Mouse (Mus musculus) midbrain, embryonic 12.5 days (tissue): Measurements from ENCODE around the gene Prss2. TPM values are rescaled to one million over a fixed set of nuclear protein-coding genes. Genes with fewer than 3 reads are reported as not detected.

Experiments
- ATAC-seq: fragments of 200-750 bp; cut with Nextera tagmentation; 2 replicates; pipeline ENCODE4 v1.8.0; 2017; ENCODE audit warnings: low read depth, moderate TSS enrichment, moderate library complexity; ENCODE audit not compliant: low FRiP score
- H3K27ac ChIP-seq: fragments of 300-500 bp; sonication (generic); replicated peaks from 2 replicates; pipeline ENCODE4 v1.5.1; 2016; ENCODE audit warnings: mild to moderate bottlenecking
- H3K27me3 ChIP-seq: fragments of 300-500 bp; sonication (generic); 2 replicates; pipeline ENCODE4 v1.6.1; 2016; ENCODE audit warnings: mild to moderate bottlenecking
- H3K36me3 ChIP-seq: fragments of 300-500 bp; sonication (generic); 2 replicates; pipeline ENCODE4 v1.6.1; 2016
- H3K4me1 ChIP-seq: fragments of 300-500 bp; sonication (generic); 2 replicates; pipeline ENCODE4 v1.6.1; 2016
- H3K4me2 ChIP-seq: fragments of 300-500 bp; sonication (generic); replicated peaks from 2 replicates; pipeline ENCODE4 v1.6.1; 2016; ENCODE audit warnings: mild to moderate bottlenecking, moderate library complexity
- H3K4me3 ChIP-seq: fragments of 300-500 bp; sonication (generic); 2 replicates; pipeline ENCODE4 v1.5.1; 2016; ENCODE audit warnings: mild to moderate bottlenecking
- H3K9ac ChIP-seq: fragments of 300-500 bp; sonication (generic); replicated peaks from 2 replicates; pipeline ENCODE4 v1.6.1; 2016; ENCODE audit warnings: mild to moderate bottlenecking, moderate library complexity
- H3K9me3 ChIP-seq: fragments of 300-500 bp; sonication (generic); 2 replicates; pipeline ENCODE4 v1.6.1; 2016; ENCODE audit warnings: mild to moderate bottlenecking
- WGBS: fragments of 180-500 bp; shearing (Covaris S2); methylation state at CpG from one replicate; pipeline ENCODE4 v1.1.7; 2016; 5-methylcytosine and 5-hydroxymethylcytosine counted together
- polyA plus RNA-seq: library from polyadenylated mRNA; unstranded; fragments of >200 nt; fragmentation: Nextera tagmentation; extraction: Ambion mirVana; gene quantifications from 2 replicates; pipeline ENCODE4 v1.2.1, GENCODE M21; 2016

Gene Prss2
- polyA plus RNA-seq, 1 experiment from 2014 or later, result not detected

DNA sequence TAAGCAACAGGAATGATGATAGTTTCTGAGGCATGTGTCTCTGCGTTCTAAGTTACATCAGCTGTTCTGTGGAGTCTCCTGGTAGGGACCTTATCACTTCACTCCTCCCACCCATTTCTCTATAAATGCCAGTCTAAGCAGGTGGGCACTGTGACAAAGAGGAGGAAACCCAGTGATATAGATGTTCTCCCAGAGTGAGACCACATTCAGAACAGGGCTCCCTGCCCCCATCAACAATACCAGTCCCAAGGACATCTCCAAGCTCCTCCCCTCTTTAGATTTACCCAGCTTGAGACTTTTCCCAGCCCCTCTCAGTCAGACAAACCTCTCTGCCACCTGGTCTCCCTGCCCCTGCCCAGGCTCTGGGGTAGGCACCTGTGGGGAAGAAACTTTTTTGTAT is 20.2 kb downstream of the Prss2 start:
- Histone ChIP-seq H3K27ac (no peak overlapping the region), H3K36me3 (no peaks in the 10 kb centered on the region), H3K4me3 (no peak overlapping the region), H3K9ac (no peak overlapping the region), H3K4me2 (no peak overlapping the region), H3K27me3 (peaks cover 14% of the 10 kb centered on the region), H3K4me1 (peaks cover 13% of the 10 kb centered on the region), H3K9me3 (no peaks in the 10 kb centered on the region)
- WGBS, result 77% methylated on average over 1 of the region's 1 CpGs
- ATAC-seq, result no peak

DNA sequence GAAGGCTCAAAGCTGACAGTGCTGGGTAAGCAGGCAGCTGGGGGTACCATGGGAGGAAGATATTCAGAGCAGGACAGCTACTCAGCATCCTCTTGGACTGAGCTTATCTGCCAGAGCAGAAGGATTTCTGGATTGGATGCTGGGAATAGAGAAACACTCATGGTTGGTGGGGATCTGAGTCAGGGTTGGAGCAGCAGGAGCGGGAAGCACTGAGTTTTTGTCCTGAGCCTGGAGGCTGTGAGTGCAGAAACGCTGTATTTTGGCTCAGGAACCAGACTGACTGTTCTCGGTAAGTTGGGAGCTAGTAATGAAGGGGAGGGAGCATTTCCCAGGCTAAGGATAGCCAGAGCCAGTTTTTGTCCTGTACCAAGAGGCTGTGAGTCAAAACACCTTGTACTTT is 21.4 kb downstream of the Prss2 start:
- Histone ChIP-seq H3K36me3 (no peaks in the 10 kb centered on the region), H3K4me2 (peak overlapping the region; percentile 57), H3K4me1 (peaks cover 13% of the 10 kb centered on the region), H3K27ac (no peak overlapping the region), H3K4me3 (peak overlapping the region; percentile 30), H3K27me3 (peaks cover 14% of the 10 kb centered on the region), H3K9ac (no peak overlapping the region), H3K9me3 (no peaks in the 10 kb centered on the region)
- ATAC-seq, result 0 out of 2 replicates have a peak, but pooled peaks have one; percentile 5
- WGBS, result 20% methylated on average over 3 of the region's 3 CpGs

DNA sequence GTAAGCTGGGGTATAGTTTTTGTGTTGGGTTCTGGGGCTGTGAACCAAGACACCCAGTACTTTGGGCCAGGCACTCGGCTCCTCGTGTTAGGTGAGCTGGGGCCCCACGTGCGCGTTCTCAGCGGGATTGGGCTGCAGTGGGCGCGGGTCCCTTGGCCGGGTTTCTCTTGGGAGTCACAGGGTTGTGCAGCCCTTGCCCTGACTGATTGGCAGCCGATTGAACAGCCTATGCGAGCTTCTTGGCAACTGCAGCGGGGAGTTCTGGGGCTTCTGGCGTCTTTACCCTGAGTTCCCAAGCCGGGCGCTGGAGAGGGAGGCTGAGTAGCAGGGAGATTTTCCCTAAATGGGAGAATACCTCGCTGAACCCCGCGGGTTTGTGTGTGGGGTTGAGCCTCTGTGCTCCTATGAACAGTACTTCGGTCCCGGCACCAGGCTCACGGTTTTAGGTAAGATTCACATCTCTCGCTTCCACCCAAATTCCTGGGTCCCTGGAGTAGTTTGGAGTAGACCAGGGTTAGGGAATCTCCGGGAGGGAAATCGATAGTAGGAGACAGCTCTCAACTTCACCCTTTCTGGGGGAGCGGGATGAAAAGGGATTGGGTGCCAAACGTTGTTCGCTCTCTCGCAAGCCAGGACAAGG is 21.9 kb downstream of the Prss2 start:
- no peak overlapping the region for H3K27ac ChIP-seq
- H3K9me3 ChIP-seq, result no peaks in the 10 kb centered on the region
- peaks cover 13% of the 10 kb centered on the region for H3K4me1 ChIP-seq
- 7% methylated on average over 28 of the region's 28 CpGs for WGBS
- peak; percentile 42 for ATAC-seq
- peaks cover 14% of the 10 kb centered on the region for H3K27me3 ChIP-seq
- H3K9ac ChIP-seq, result peak overlapping the region; percentile 50
- H3K36me3 ChIP-seq, result no peaks in the 10 kb centered on the region
- peak overlapping the region; percentile 30 for H3K4me3 ChIP-seq
- peak overlapping the region; percentile 57 for H3K4me2 ChIP-seq

DNA sequence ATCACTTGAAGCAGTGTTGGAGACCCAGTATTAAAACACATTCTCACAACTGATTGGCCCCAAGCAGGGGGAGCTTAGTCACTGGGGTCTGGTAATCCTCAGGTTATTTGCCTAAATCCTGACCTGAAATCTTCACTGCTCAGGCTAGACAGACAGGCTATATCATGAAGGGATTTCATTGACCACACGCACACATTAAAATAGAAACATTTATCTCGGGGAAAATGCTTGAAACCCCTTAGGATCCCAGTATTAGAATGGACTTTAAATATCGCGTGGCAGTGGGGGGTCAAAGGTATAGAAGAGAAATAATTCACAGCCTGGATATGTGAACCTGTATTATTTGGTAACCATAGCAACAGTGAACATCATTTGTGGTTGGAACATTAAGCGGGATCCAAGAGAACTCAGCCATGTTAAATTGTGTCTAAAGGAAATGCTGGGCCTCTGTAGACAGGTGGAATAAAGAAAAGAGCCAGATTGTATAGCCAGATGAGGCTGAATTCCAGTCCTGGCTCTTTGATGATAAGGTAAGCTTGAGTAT is 22.9 kb downstream of the Prss2 start:
- Histone ChIP-seq H3K9ac (no peak overlapping the region), H3K27ac (no peak overlapping the region), H3K4me1 (peaks cover 13% of the 10 kb centered on the region), H3K9me3 (no peaks in the 10 kb centered on the region), H3K27me3 (peaks cover 14% of the 10 kb centered on the region), H3K4me3 (no peak overlapping the region), H3K36me3 (no peaks in the 10 kb centered on the region), H3K4me2 (peak overlapping the region; percentile 57)
- peak; percentile 55; the same call in 1 of the 2 replicates for ATAC-seq
- WGBS, result 54% methylated on average over 5 of the region's 5 CpGs

DNA sequence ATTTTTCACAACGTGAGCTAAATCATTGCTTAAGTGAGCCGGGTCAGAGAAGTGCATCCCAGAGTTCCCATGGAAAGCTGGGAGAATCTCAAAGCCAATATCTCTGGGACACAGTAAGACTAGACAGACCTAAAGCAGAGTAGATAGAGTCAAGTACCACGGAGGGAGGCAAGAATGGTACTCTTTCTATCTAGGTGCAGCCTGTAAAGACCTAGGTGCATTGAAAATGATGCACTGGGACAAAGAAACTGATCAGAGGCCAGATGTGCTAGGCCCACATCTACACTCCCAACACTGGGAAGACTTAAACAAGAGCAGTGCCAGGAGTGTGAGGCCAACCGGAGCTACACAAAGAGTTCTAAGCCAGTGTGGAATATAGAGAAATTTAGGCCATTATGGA is 23.7 kb downstream of the Prss2 start:
- Histone ChIP-seq H3K36me3 (no peaks in the 10 kb centered on the region), H3K9me3 (no peaks in the 10 kb centered on the region), H3K27me3 (peaks cover 14% of the 10 kb centered on the region), H3K27ac (no peak overlapping the region), H3K4me1 (peaks cover 13% of the 10 kb centered on the region), H3K4me2 (no peak overlapping the region), H3K9ac (no peak overlapping the region), H3K4me3 (no peak overlapping the region)
- no peak for ATAC-seq
- 78% methylated on average over 4 of the region's 4 CpGs for WGBS

DNA sequence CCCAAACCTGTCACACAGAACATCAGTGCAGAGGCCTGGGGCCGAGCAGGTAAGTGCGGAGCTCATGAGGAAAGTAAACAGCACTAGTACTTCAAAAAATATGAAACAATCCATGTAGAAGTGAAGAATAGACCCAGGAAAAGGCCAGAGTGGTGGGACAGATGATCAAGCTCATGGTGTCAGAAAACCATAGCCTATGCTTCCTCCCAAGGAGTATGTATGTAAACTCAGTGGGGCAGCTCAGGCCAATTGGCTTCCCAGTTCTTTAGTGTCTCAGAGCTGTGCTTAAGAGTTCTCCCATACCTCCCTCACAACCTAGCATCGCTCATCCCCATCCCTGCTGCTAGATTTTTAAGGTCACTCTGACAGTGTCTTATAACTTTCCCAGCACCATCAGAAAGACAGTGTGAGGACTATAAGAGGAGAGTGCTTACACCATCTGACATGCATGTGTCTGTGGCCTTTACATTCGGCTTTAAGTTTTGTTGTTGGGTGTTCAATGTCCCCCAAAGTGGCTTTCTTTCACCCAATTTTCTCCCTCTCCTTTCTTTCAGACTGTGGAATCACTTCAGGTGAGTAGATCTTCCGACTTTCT is 25.6 kb downstream of the Prss2 start:
- WGBS, result 88% methylated on average over 5 of the region's 5 CpGs
- no peak overlapping the region for H3K27ac ChIP-seq
- no peak overlapping the region for H3K4me2 ChIP-seq

GRCm38 (mm10) chr6:41548286-41548685 is 26.7 kb downstream of the Prss2 start:
- no peak for ATAC-seq

More for the DNA sequence above, 25.6 kb downstream of the Prss2 start:
- ATAC-seq, result no peak
- Histone ChIP-seq H3K27me3 (peaks cover 14% of the 10 kb centered on the region), H3K9ac (no peak overlapping the region), H3K36me3 (no peaks in the 10 kb centered on the region), H3K4me3 (no peak overlapping the region), H3K9me3 (no peaks in the 10 kb centered on the region), H3K4me1 (peaks cover 13% of the 10 kb centered on the region)

GRCm38 (mm10) chr6:41553356-41554010 is 31.9 kb downstream of the Prss2 start:
- no peaks in the 10 kb centered on the region for H3K36me3 ChIP-seq
- H3K9ac ChIP-seq, result no peak overlapping the region
- H3K4me1 ChIP-seq, result no peaks in the 10 kb centered on the region
- WGBS, result 85% methylated on average over 5 of the region's 5 CpGs
- H3K27ac ChIP-seq, result no peak overlapping the region
- no peaks in the 10 kb centered on the region for H3K27me3 ChIP-seq
- no peak for ATAC-seq
- no peaks in the 10 kb centered on the region for H3K9me3 ChIP-seq
- no peak overlapping the region for H3K4me3 ChIP-seq
- H3K4me2 ChIP-seq, result no peak overlapping the region

More at GRCm38 (mm10) chr6:41548286-41548685, 26.7 kb downstream of the Prss2 start:
- Histone ChIP-seq H3K27ac (no peak overlapping the region), H3K36me3 (no peaks in the 10 kb centered on the region), H3K4me2 (no peak overlapping the region), H3K4me1 (peaks cover 13% of the 10 kb centered on the region), H3K9me3 (no peaks in the 10 kb centered on the region), H3K4me3 (no peak overlapping the region), H3K9ac (no peak overlapping the region), H3K27me3 (peaks cover 7% of the 10 kb centered on the region)
- 65% methylated on average over 1 of the region's 1 CpGs for WGBS

- no peak overlapping the region for H3K27ac ChIP-seq
- H3K9me3 ChIP-seq, result no peaks in the 10 kb centered on the region
- ATAC-seq, result no peak
- no peak overlapping the region for H3K4me3 ChIP-seq
- no peaks in the 10 kb centered on the region for H3K4me1 ChIP-seq
- 84% methylated on average over 7 of the region's 7 CpGs for WGBS
- no peaks in the 10 kb centered on the region for H3K36me3 ChIP-seq
- H3K9ac ChIP-seq, result no peak overlapping the region
- no peak overlapping the region for H3K4me2 ChIP-seq
- H3K27me3 ChIP-seq, result no peaks in the 10 kb centered on the region
Observed at GRCm38 (mm10) chr6:41554295-41555169, 32.9 kb downstream of the Prss2 start.

- H3K36me3 ChIP-seq, result no peaks in the 10 kb centered on the region
- no peaks in the 10 kb centered on the region for H3K9me3 ChIP-seq
- H3K4me2 ChIP-seq, result no peak overlapping the region
- ATAC-seq, result 0 out of 2 replicates have a peak, but pooled peaks have one; percentile 30
- no peak overlapping the region for H3K4me3 ChIP-seq
- H3K27ac ChIP-seq, result no peak overlapping the region
- H3K27me3 ChIP-seq, result no peaks in the 10 kb centered on the region
- H3K4me1 ChIP-seq, result no peaks in the 10 kb centered on the region
- H3K9ac ChIP-seq, result no peak overlapping the region
Observed at GRCm38 (mm10) chr6:41556389-41556788, 34.8 kb downstream of the Prss2 start.

DNA sequence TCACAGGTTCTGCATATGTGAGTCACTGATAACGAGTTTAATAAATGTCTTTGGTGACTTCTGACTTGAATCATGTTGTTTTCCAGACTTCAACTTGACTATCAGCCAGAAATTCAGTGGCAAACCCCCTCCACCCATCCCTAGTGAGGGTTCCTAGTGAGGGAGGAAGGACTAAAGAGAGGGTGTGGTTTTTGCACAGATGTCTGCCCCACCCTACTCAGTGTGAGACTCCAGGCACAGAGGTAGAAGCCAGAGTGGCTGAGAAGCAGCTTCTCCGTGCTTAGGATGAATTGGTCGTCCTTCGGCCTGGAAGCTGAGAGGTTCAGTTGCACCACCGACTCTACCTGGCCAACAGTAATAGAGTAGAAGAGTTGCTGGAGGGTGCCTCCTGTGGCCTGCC is 35.9 kb downstream of the Prss2 start:
- H3K27me3 ChIP-seq, result no peaks in the 10 kb centered on the region
- H3K36me3 ChIP-seq, result no peaks in the 10 kb centered on the region
- WGBS, result 79% methylated on average over 5 of the region's 5 CpGs
- no peak for ATAC-seq
- H3K4me1 ChIP-seq, result no peaks in the 10 kb centered on the region
- H3K9me3 ChIP-seq, result no peaks in the 10 kb centered on the region
- no peak overlapping the region for H3K27ac ChIP-seq
- no peak overlapping the region for H3K4me3 ChIP-seq
- no peak overlapping the region for H3K9ac ChIP-seq
- H3K4me2 ChIP-seq, result no peak overlapping the region
